Mouse (Mus musculus) mature B cell (primary cell): ENCODE measurements at regions not wholly inside any gene's neighbourhood (a gene's known extent, or its start where the extent isn't known, plus 50 kb on each side); places are given as distances from the start of the nearest gene placed in this dataset.

Source experiments
- in situ Hi-C: fragments of 300-500 bp; cut with MboI; formaldehyde crosslinking; loops from 2 replicates; pipeline ENCODE4 v1.14.3; 2019

DNA sequence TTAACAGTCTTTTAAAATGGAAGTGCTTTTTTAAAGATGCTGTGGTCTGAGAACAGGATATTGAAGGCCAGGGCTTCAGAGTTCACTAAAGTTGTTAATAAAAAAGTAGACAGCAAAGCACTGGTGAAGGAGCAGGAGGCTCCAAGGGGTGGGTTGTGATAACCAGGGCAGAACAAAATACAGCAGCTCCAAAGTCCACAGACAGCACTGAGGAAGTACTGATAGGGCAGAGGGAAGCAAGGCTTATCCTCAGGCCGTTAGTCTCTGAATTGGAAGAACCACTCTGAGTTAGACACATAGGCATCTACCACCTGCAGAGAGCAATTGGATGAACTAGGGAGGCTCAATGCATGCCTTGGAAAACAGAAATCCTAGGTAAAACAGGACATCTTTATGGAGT is 62.1 kb downstream of the P2ry1 start:
- in situ Hi-C loops: no loop called here

- in situ Hi-C loops: no loop called here
Measured at GRCm38 (mm10) chr3:61067067-61067466, 64.5 kb downstream of the P2ry1 start.

- in situ Hi-C loops: no loop called here
Measured at GRCm38 (mm10) chr3:61068229-61068628, 65.6 kb downstream of the P2ry1 start.

DNA sequence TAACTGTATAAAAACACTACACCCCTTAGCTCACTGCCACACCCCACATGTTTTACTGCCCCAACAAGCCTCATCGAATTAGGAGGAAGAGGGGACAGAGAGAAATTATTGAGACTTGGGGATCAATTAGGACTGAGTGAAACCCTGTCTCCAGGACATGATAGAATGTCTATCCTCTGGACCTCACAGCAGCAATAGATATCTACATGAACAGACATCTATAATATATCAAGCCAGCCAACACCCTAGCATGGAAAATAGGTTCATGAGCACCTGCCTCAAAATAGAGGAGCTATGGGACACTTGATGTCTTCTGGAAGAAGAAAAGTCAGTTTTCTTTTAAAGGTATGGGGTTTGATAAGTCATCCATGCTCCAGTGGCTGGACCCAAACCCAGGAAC is 68.4 kb downstream of the P2ry1 start:
- in situ Hi-C loops: no loop called here

- in situ Hi-C loops: no loop called here
Measured at GRCm38 (mm10) chr3:61072330-61072729, 69.7 kb downstream of the P2ry1 start.

DNA sequence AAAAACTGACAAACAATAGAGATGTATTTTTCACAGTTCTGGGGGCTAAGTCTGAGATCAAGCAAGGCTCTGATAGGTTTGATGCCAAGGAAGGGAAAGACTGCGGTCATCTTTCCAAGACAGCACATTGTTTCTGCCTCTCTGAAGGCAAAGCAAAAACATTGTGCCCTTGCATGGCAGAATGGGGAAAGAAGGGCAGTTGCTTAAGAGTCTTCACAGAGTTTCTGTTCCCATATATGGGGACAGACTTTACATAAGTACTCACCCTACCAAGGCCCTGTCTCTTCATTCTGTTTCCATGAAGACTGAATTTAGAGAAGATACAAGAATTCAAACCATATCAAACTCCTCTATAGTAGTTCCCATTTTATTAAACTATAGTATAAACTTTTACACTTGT is 70.5 kb downstream of the P2ry1 start:
- in situ Hi-C loops: no loop called here

- in situ Hi-C loops: no loop called here
Measured at GRCm38 (mm10) chr3:61073806-61074205, 71.2 kb downstream of the P2ry1 start.

GRCm38 (mm10) chr3:61075839-61076238 is 73.2 kb downstream of the P2ry1 start:
- in situ Hi-C loops: no loop called here

DNA sequence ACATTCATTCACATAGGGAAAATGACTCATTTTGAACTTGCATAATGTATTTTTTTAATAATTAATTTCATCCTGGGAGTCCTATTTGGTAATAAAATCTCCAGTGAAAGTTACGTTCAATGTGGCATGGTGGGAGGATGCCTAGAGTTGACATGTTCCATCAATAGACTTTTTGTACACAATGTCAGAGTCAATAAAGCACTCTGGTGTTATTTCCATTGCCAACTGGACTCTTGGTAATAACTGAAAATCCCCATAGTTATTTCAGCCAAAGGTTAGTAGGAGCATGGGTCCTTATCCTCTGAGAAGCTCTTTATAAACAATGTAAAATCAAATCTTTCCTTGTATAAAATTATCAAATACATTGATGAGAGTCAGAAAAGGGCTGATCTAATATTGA is 87.3 kb downstream of the P2ry1 start:
- in situ Hi-C loops: no loop called here

DNA sequence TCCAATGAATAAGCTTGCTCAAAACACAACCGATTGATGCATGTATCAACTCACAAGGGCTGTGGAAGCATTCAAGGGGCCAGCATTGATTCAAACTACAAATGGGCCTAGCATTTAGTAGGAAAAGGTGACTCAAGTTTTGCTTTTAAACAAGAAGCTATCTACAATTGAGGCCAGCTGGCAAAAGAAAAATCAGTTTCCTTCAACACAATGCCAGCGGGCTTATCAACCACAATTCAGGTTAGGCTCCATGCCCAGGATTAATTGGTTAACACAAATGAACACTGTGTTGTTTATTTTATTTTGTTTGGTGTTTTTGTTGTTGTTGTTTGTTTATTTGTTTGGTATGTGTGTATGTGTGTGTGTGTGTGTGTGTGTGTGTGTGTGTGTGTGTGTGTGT is 89.4 kb downstream of the P2ry1 start:
- in situ Hi-C loops: no loop called here

- in situ Hi-C loops: no loop called here
Measured at GRCm38 (mm10) chr3:61116364-61116763, 113.8 kb downstream of the P2ry1 start.

DNA sequence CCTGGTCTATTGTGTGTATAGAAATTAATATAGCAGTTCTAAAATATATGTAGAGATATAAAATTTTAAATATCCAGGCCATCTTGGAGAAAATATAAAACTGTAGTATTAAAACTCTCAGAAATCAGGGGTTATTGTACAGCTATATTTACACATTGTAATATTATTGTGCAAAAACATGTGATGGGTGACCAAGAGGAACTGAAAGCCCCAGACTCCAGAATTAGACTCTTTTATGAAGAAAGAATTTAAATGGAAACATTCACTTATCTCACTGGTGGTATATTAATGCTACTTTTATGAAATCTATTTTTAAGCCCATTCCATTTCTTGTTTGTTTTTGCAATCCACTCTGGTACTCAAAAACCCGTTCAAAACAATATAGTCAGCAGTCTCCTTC is 130.5 kb downstream of the P2ry1 start:
- in situ Hi-C loops: no loop called here

DNA sequence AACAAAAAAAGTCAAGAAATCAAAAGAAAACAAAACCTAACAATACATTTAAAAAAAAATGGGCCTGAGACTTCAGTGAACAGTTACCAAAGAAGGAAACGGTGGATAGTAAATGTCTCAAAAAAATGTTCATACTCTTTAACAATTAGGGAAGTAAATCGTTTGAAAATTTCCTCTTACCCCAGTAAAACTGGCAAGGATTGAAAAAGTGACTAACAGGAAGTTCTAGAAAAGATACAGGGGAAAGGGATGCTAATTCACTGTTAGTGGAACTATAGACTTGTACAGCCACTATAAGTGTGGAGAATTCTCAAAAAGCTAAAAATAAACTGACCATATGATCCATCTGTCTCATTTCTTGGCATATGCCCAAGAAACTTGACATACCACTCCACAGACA is 151.5 kb downstream of the P2ry1 start:
- in situ Hi-C loops: no loop called here

DNA sequence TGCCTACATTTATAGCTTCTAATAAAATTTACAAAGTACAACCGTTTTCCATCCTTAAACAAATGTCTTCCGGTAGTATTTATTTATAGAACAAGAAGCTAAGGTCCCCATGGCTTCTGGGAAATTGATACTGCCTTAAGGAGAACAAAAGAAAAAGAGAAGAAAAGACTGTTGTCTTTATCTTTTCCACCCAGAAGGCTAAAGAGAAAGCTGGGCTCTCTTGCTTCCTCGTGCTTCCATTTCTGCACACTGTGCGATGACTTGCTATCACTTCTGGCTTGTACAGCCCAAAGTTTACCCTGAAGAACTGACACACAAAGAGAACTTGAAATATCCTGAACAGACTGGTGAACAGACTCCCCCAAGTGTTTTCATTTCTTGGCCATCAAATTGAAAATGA is 157.2 kb downstream of the P2ry1 start:
- in situ Hi-C loops: no loop called here

DNA sequence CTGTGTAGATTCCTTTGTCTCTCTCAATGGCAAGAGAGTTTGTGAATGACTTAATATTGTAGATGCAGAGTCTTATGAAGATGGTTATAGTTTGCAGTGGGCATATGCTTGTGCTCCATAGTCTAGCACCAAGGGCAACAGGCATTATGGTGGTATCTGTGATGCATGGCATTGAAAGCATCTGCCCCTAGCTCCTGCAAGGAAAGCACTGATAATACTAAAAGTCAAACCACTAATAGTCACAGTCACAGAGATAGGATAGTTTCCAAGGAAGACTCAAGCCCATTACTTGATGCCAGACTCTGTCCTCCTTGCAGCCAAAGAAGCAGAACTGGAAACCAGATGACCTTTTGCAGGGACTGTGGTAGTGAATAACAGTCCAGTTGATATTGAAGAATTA is 158.8 kb downstream of the P2ry1 start:
- in situ Hi-C loops: no loop called here

GRCm38 (mm10) chr3:61185789-61186188 is 175.6 kb upstream of the Rap2b start:
- in situ Hi-C loops: no loop called here

GRCm38 (mm10) chr3:61188662-61189061 is 172.8 kb upstream of the Rap2b start:
- in situ Hi-C loops: no loop called here

- in situ Hi-C loops: no loop called here
Measured at GRCm38 (mm10) chr3:61216562-61216961, 144.9 kb upstream of the Rap2b start.

DNA sequence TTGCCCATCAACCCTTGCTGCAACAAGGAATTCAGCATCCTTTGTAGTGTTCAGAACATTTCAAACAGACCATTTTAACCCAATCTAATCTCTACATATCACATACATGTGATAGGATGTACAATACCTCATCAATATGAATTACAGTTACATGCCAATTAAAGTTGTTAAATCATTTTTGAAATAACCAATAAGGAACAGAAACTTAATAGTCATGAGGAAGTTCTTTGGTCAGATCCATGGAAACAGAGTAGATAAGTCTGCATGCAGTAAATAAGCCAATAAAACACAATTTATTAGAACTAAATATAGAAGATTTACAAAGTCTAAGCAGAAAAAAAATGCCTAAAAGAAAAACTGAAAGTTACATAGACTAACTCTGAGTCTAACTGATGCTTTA is 136.9 kb upstream of the Rap2b start:
- in situ Hi-C loops: no loop called here

- in situ Hi-C loops: no loop called here
Measured at GRCm38 (mm10) chr3:61225054-61225453, 136.4 kb upstream of the Rap2b start.

DNA sequence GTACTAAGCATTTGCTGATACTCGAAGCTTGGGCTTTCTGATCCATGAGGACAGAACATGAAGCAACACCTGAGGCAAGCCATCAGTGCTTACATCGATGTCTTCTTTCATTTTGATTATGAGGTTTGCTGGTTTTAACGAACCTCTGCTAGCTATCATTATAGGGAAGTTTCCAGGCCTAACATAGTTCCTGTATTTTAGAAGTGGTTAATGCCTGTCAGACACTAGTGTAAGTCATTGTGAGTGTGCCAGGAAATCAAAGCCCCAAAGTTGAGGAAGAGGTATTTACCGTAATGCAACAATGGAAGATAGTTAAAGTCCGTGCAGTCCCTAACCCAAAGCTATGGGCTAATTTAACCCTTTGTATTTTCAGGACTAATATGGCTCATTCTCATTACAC is 120.1 kb upstream of the Rap2b start:
- in situ Hi-C loops: no loop called here

GRCm38 (mm10) chr3:61243876-61244527 is 117.4 kb upstream of the Rap2b start:
- in situ Hi-C loops: no loop called here

- in situ Hi-C loops: no loop called here
Measured at GRCm38 (mm10) chr3:61246429-61246828, 115.0 kb upstream of the Rap2b start.

DNA sequence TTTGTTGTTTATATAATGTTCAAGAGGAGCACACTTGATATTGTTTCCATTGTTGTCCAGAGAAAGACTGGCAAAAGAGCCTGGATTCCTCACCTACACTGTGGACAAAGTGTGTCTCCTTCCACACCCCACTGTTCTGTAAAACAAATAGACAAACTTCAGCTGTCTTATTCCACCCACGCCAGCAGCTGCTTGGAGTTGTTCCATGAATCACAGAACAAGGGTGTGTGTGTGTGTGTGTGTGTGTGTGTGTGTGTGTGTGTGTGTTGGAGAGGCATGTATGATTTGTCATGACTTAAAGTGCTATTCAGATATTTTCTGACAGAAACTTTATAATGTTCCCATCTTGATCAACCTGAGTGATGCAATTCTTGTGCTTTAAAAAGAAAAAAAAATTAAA is 114.1 kb upstream of the Rap2b start:
- in situ Hi-C loops: no loop called here

DNA sequence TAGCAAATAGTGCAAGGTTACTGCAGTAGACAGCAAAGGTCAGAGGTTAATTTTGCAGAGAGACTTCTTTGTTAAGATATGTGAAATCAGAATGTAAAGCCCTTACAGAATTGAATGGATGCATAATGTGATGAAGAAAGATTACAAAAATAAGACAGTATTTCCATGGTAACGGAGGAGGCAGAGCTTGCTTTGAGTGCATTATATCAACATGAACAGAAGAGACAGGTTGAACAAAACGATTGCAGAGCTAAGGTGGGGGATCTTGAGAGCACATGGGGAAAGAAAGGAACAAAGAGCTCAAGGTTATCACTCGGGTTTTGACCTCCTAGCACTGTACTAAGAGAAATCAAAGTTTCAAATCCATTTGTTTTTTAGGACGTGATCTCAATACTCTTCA is 106.2 kb upstream of the Rap2b start:
- in situ Hi-C loops: no loop called here
